Mouse (Mus musculus): ENCODE results near the gene Oaz3.

GRCm38 (mm10) chr3:94442951-94443596, 641 bp downstream of the Oaz3 start, which contains the start of gene Mrpl9:
- TF ChIP-seq CTCF (conservative IDR thresholded peaks at IDR 0.05; ENCODE audit: low read length) (no peak), POU5F1 (IDR thresholded peaks at IDR 0.05; ENCODE audit: borderline replicate concordance, low read length) (no peak), NANOG (IDR thresholded peaks at IDR 0.05; ENCODE audit: borderline replicate concordance, low read length) (no peak)

All from E14TG2a.4 (cell line).